Mouse (Mus musculus): ENCODE results near the gene Gm45213. TPM values are rescaled to one million over a fixed set of nuclear protein-coding genes. Genes with fewer than 3 reads are reported as not detected.

Gene Gm45213
- total and polyA plus RNA-seq, 3 experiments: not detected

DNA sequence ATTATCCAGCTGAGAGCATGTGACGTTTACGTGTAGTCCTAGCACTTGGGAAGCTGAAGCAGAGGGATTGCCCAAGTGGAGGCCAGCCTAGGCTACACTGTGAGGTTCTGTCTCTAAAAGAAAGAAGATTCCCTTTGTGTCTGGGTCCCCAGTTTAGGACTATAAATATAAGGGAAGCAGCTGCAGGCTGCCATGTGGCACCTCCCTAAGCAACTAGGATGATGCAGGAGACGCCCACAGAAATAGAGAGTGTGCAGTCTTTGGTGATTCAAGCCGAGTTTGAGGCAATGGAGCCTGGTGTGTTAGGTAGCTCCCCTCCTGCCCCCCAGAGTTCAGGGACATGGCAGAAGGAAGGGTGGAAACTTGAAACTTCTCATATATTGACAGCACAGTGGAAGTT, 44.2 kb downstream of the Gm45213 start:
- Histone ChIP-seq H3K9me3 (replicated peaks) (no peaks in the 10 kb centered on the region), H3K27me3 (ENCODE audit: insufficient read depth, low read length) (no peaks in the 10 kb centered on the region), H3K36me3 (replicated peaks) (peaks cover 95% of the 10 kb centered on the region), H3K4me1 (ENCODE audit: insufficient read depth, low read depth, low read length) (0 out of 2 replicates have a peak, but pooled peaks cover 3% of the 10 kb centered on the region), H3K4me3 (ENCODE audit: low read depth, low read length) (no peak overlapping the region)
- DNase-seq (ENCODE audit: low spot score): no peak
- TF ChIP-seq GATA2 (IDR thresholded peaks at IDR 0.05; ENCODE audit: borderline replicate concordance, low read depth, low read length): no peak
- TF ChIP-seq CTCF (IDR thresholded peaks at IDR 0.05; ENCODE audit: low read depth, low read length): no peak
- no peak for TF ChIP-seq GATA1 (IDR thresholded peaks at IDR 0.05; ENCODE audit: borderline replicate concordance, low read length)
- no peak for TF ChIP-seq POLR2AphosphoS5 (IDR thresholded peaks at IDR 0.05; ENCODE audit: insufficient replicate concordance, low read depth, low read length)
- no peak for TF ChIP-seq TAL1 (conservative IDR thresholded peaks at IDR 0.05; ENCODE audit: low read depth, low read length)
- ATAC-seq (ENCODE audit: extremely low read depth, insufficient number of reproducible peaks, low FRiP score, poor library complexity, severe bottlenecking): no peak

DNA sequence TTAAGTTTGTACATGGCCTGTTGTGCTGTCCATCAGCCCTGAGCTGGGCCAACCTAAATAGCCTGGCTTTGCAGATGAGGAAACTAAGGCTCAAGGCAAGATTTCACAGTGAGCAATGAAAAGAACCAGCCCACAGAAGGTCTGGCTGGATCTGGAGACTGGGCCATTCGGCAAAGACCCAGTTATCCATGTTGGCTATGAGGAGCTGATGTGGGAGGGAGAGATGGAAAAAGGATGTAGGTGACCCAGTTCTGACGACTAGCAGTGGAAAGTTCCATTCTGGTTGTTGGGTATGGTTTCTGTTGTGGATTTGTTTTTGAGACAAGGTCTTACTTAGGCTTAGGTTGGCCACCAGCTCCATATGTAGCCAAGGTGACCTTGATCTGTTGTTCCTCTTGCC, 44.7 kb downstream of the Gm45213 start:
- peaks cover 95% of the 10 kb centered on the region for H3K36me3 ChIP-seq (replicated peaks)
- TF ChIP-seq POLR2AphosphoS5 (IDR thresholded peaks at IDR 0.05; ENCODE audit: insufficient replicate concordance, low read depth, low read length): no peak
- TF ChIP-seq CTCF (IDR thresholded peaks at IDR 0.05; ENCODE audit: low read depth, low read length): no peak
- no peak for TF ChIP-seq TAL1 (conservative IDR thresholded peaks at IDR 0.05; ENCODE audit: low read depth, low read length)
- TF ChIP-seq GATA2 (IDR thresholded peaks at IDR 0.05; ENCODE audit: borderline replicate concordance, low read depth, low read length): no peak
- no peak for TF ChIP-seq GATA1 (IDR thresholded peaks at IDR 0.05; ENCODE audit: borderline replicate concordance, low read length)
- H3K27me3 ChIP-seq (ENCODE audit: insufficient read depth, low read length): no peaks in the 10 kb centered on the region
- 0 out of 2 replicates have a peak, but pooled peaks cover 3% of the 10 kb centered on the region for H3K4me1 ChIP-seq (ENCODE audit: insufficient read depth, low read depth, low read length)
- H3K9me3 ChIP-seq (replicated peaks): no peaks in the 10 kb centered on the region
- no peak overlapping the region for H3K4me3 ChIP-seq (ENCODE audit: low read depth, low read length)
- no peak for DNase-seq (ENCODE audit: low spot score)
- ATAC-seq (ENCODE audit: extremely low read depth, insufficient number of reproducible peaks, low FRiP score, poor library complexity, severe bottlenecking): no peak

DNA sequence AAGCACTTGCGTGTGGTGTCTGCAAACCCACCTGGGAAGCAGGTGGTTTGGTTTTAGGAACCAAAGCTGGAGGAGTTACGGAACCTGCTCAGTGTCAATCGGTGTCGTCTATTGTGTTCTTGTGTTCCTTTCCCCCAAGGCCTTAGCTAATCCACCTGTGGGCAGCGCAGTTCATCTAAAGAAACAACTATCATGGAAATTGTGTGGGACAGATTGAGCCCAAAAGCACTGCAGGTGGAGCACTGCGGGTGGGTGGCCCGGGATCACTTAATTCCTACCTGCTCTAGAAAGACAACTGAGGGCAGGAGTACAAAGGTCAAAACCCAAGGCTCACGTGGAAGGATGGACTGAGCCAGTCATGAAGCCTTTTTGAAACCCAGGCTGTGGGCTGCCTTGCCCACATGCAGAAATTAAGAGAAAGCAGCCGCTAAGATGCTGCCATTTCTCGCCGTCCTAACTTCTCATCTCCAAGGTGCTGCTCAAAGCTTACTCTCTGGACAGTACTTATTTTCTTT, 47.3 kb downstream of the Gm45213 start:
- Histone ChIP-seq H3K4me3 (ENCODE audit: low read depth, low read length) (no peak overlapping the region), H3K27me3 (ENCODE audit: insufficient read depth, low read length) (peaks cover 10% of the 10 kb centered on the region), H3K36me3 (replicated peaks) (peaks cover 68% of the 10 kb centered on the region), H3K4me1 (ENCODE audit: insufficient read depth, low read depth, low read length) (no peaks in the 10 kb centered on the region), H3K9me3 (replicated peaks) (no peaks in the 10 kb centered on the region)
- DNase-seq (ENCODE audit: low spot score) (no peak), ATAC-seq (ENCODE audit: extremely low read depth, insufficient number of reproducible peaks, low FRiP score, poor library complexity, severe bottlenecking) (no peak)
- TF ChIP-seq GATA2 (IDR thresholded peaks at IDR 0.05; ENCODE audit: borderline replicate concordance, low read depth, low read length) (no peak), CTCF (IDR thresholded peaks at IDR 0.05; ENCODE audit: low read depth, low read length) (no peak), POLR2AphosphoS5 (IDR thresholded peaks at IDR 0.05; ENCODE audit: insufficient replicate concordance, low read depth, low read length) (no peak), TAL1 (conservative IDR thresholded peaks at IDR 0.05; ENCODE audit: low read depth, low read length) (no peak), GATA1 (IDR thresholded peaks at IDR 0.05; ENCODE audit: borderline replicate concordance, low read length) (no peak)

DNA sequence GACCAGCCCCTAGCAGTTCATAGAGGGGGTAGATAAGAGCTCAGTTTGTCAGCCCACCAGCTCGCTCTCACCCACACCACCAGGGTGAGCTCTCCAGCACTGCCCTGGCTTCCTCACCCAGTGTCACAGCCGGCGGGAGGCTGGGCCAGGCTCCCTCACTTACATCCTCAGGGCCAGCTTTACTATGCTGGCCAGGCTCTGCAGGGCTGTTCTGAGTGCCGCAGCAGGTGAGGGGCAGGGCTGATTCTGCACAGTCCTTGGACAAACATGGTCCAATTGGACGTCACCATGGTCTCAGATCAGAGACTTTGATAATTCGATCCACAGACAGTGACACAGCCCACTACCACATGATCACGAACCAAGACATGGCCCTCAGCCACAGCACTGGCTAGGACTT, 48.2 kb downstream of the Gm45213 start:
- Histone ChIP-seq H3K4me3 (ENCODE audit: low read depth, low read length) (no peak overlapping the region), H3K4me1 (ENCODE audit: insufficient read depth, low read depth, low read length) (peaks cover 5% of the 10 kb centered on the region), H3K9me3 (replicated peaks) (no peaks in the 10 kb centered on the region), H3K27me3 (ENCODE audit: insufficient read depth, low read length) (peaks cover 16% of the 10 kb centered on the region), H3K36me3 (replicated peaks) (peaks cover 61% of the 10 kb centered on the region)
- DNase-seq (ENCODE audit: low spot score): no peak
- TF ChIP-seq POLR2AphosphoS5 (IDR thresholded peaks at IDR 0.05; ENCODE audit: insufficient replicate concordance, low read depth, low read length): no peak
- no peak for TF ChIP-seq GATA2 (IDR thresholded peaks at IDR 0.05; ENCODE audit: borderline replicate concordance, low read depth, low read length)
- TF ChIP-seq GATA1 (IDR thresholded peaks at IDR 0.05; ENCODE audit: borderline replicate concordance, low read length): no peak
- no peak for TF ChIP-seq TAL1 (conservative IDR thresholded peaks at IDR 0.05; ENCODE audit: low read depth, low read length)
- no peak for TF ChIP-seq CTCF (IDR thresholded peaks at IDR 0.05; ENCODE audit: low read depth, low read length)
- ATAC-seq (ENCODE audit: extremely low read depth, insufficient number of reproducible peaks, low FRiP score, poor library complexity, severe bottlenecking): no peak

DNA sequence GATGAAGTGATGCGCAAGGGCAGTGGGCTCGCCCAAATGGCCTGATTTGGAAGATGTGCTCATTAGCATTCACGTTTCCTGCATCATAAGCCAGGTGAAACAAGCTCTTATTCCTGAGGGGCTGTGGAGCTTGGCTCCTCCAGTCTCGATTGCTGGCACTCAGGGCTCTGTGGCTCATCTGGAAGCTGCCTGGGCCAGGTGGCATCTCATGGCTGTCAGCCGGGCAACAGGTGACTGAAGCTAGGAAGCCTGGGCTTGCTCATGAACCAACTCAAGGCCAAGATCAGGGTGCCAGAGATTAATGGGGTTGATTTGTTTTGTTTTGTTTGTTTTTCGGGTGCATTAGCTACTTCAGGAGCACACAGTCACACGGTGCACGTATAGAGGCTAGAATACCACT, 49.3 kb downstream of the Gm45213 start:
- ATAC-seq (ENCODE audit: extremely low read depth, insufficient number of reproducible peaks, low FRiP score, poor library complexity, severe bottlenecking) (no peak), DNase-seq (ENCODE audit: low spot score) (no peak)
- H3K9me3 ChIP-seq (replicated peaks): no peaks in the 10 kb centered on the region
- H3K4me3 ChIP-seq (ENCODE audit: low read depth, low read length): no peak overlapping the region
- H3K36me3 ChIP-seq (replicated peaks): peaks cover 50% of the 10 kb centered on the region
- no peak for TF ChIP-seq POLR2AphosphoS5 (IDR thresholded peaks at IDR 0.05; ENCODE audit: insufficient replicate concordance, low read depth, low read length)
- no peak for TF ChIP-seq GATA2 (IDR thresholded peaks at IDR 0.05; ENCODE audit: borderline replicate concordance, low read depth, low read length)
- TF ChIP-seq CTCF (IDR thresholded peaks at IDR 0.05; ENCODE audit: low read depth, low read length): no peak
- no peak for TF ChIP-seq TAL1 (conservative IDR thresholded peaks at IDR 0.05; ENCODE audit: low read depth, low read length)
- no peak for TF ChIP-seq GATA1 (IDR thresholded peaks at IDR 0.05; ENCODE audit: borderline replicate concordance, low read length)
- peaks cover 8% of the 10 kb centered on the region for H3K4me1 ChIP-seq (ENCODE audit: insufficient read depth, low read depth, low read length)
- peaks cover 16% of the 10 kb centered on the region for H3K27me3 ChIP-seq (ENCODE audit: insufficient read depth, low read length)

DNA sequence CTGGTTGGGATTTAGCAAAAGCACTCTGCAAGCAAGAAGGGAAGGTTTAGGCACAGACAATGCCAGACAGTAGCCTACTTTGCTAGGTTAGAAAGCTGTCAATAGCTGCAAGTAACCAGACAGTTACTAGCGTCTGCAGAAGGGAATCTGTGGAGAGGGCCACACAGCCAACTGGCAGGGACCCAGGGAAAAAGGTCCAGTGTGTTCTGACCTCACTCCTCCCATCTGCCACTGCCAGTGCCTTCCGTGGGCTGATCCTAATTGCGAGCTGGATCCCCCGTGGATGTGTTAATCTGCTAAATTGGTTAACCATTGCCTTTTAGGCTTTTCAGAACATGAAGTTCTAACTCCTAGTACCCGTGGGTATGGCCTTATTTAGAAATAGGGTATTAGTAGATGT, 50.7 kb downstream of the Gm45213 start:
- no peak for ATAC-seq (ENCODE audit: extremely low read depth, insufficient number of reproducible peaks, low FRiP score, poor library complexity, severe bottlenecking)
- H3K4me1 ChIP-seq (ENCODE audit: insufficient read depth, low read depth, low read length): peaks cover 11% of the 10 kb centered on the region
- H3K9me3 ChIP-seq (replicated peaks): no peaks in the 10 kb centered on the region
- H3K4me3 ChIP-seq (ENCODE audit: low read depth, low read length): no peak overlapping the region
- H3K36me3 ChIP-seq (replicated peaks): peaks cover 36% of the 10 kb centered on the region
- peaks cover 24% of the 10 kb centered on the region for H3K27me3 ChIP-seq (ENCODE audit: insufficient read depth, low read length)
- TF ChIP-seq GATA1 (IDR thresholded peaks at IDR 0.05; ENCODE audit: borderline replicate concordance, low read length): no peak
- TF ChIP-seq POLR2AphosphoS5 (IDR thresholded peaks at IDR 0.05; ENCODE audit: insufficient replicate concordance, low read depth, low read length): no peak
- no peak for TF ChIP-seq GATA2 (IDR thresholded peaks at IDR 0.05; ENCODE audit: borderline replicate concordance, low read depth, low read length)
- no peak for TF ChIP-seq TAL1 (conservative IDR thresholded peaks at IDR 0.05; ENCODE audit: low read depth, low read length)
- no peak for TF ChIP-seq CTCF (IDR thresholded peaks at IDR 0.05; ENCODE audit: low read depth, low read length)
- DNase-seq (ENCODE audit: low spot score): no peak
